8 mouse cellular contexts compared by ENCODE assay signal in the genomic region with DNA sequence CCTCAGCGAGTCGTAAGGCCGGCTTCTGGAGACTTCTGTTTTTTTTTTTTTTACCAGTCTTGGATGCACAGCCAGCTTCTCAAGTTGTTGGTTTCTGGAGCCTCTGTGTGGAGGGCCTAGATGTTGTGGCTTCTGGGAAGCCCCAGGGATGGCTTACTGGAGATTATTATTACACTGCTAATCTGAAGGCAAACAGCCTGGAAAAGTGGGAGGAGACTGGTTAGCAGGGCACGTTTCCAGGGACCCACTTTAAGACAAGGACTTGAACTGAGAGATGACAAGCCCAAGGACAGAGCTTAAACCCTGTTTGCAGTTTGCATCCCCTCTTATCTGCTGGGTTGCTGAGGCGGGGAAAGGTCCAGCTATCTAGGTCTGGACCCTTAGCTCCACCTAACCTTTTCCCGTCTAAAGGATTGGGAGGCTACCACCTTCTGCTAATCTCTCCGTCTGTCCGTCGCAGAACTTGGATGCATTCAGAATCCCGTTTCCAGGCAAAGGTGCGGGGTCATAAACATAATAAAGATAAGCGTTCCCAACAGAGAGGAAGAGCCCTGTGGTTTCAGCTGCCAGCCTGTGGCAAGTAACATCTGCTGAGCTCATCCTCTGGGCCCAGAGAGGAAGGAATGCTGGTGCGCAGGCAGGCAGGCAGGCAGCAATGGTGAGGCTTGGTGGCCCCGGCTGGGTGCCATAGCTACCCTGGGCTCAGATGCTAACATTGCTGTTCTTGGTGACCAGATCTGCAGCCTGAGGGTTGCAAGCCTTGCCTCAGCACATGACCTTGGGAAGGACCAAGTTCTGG. TPM values are rescaled to one million over a fixed set of nuclear protein-coding genes. Genes with fewer than 3 reads are reported as not detected.
DNase-seq lines count a peak whose midpoint lies in the region; ATAC-seq and TF ChIP-seq lines count a peak whose summit lies in the region.

No protein-coding gene starts in this region.

- in situ Hi-C loops in ES-E14 (cut with MboI; ENCODE audit: low sequenced_read_pairs in 2 of 2, unreplicated experiment in 2 of 2), result no loop called here

- no peak for DNase-seq in kidney, adult 11 months
- no peak for DNase-seq in ES-E14 (ENCODE audit: low read depth, low spot score)
- DNase-seq in urinary bladder, postnatal 14 days (ENCODE audit: low spot score), result no peak
- no peak for DNase-seq in natural killer cell, adult 2 months (ENCODE audit: low spot score in 2 of 2)
- DNase-seq in left cerebral cortex, adult 8-10 months (ENCODE audit: low spot score in 2 of 2), result no peak

- 0 out of 2 replicates have a peak, but pooled peaks cover 4% of the 10 kb centered on the region for H3K27me3 ChIP-seq in kidney, embryonic 15.5 days
- no peaks in the 10 kb centered on the region; the same call in 1 of the 2 replicates for H3K27me3 ChIP-seq in embryonic facial prominence, embryonic 12.5 days

- 45% methylated on average over 14 of the region's 14 CpGs for WGBS in kidney, embryonic 15.5 days
- WGBS in embryonic facial prominence, embryonic 12.5 days, result 28% methylated on average over 14 of the region's 14 CpGs

- H3K27ac ChIP-seq in kidney, embryonic 15.5 days, result peak overlapping the region; percentile 90
- peak overlapping the region; percentile 93 for H3K27ac ChIP-seq in ES-E14 (ENCODE audit: insufficient read depth, low read depth, low read length, poor library complexity, severe bottlenecking)
- peak overlapping the region; percentile 86 for H3K27ac ChIP-seq in embryonic facial prominence, embryonic 12.5 days

- H3K4me1 ChIP-seq in kidney, embryonic 15.5 days, result peaks cover 52% of the 10 kb centered on the region
- peaks cover 32 to 53% of the 10 kb centered on the region in 2 experiments for H3K4me1 ChIP-seq in ES-E14 (ENCODE audit: control insufficient read depth in 2 of 2, insufficient read depth in 2 of 2, low read length in 2 of 2, poor library complexity in 1 of 2)
- H3K4me1 ChIP-seq in embryonic facial prominence, embryonic 12.5 days, result peaks cover 36% of the 10 kb centered on the region

- H3K4me3 ChIP-seq in kidney, embryonic 15.5 days (replicated peaks), result no peak overlapping the region
- no peak overlapping the region for H3K4me3 ChIP-seq in ES-E14 (ENCODE audit: insufficient read depth in 1 of 2, low read depth in 1 of 2, low read length in 2 of 2, poor library complexity in 1 of 2, severe bottlenecking in 1 of 2)
- H3K4me3 ChIP-seq in embryonic facial prominence, embryonic 12.5 days, result no peak overlapping the region

- no peak overlapping the region for H3K4me2 ChIP-seq in kidney, embryonic 15.5 days
- H3K4me2 ChIP-seq in embryonic facial prominence, embryonic 12.5 days (replicated peaks), result no peak overlapping the region

- no peak overlapping the region for H3K9ac ChIP-seq in kidney, embryonic 15.5 days
- peak overlapping the region; percentile 34 for H3K9ac ChIP-seq in ES-E14 (ENCODE audit: insufficient read depth, low read depth, low read length, poor library complexity, severe bottlenecking)
- no peak overlapping the region for H3K9ac ChIP-seq in embryonic facial prominence, embryonic 12.5 days

- ATAC-seq in kidney, embryonic 15.5 days (replicated peaks; ENCODE audit: low FRiP score), result no peak
- no peak for ATAC-seq in embryonic facial prominence, embryonic 12.5 days (ENCODE audit: insufficient number of reproducible peaks, insufficient read depth, low FRiP score, low TSS enrichment)
- ATAC-seq in megakaryocyte progenitor cell, adult 5-6 weeks (replicated peaks; ENCODE audit: poor library complexity), result peak; percentile 54

- H3K36me3 ChIP-seq in kidney, embryonic 15.5 days, result no peaks in the 10 kb centered on the region
- no peaks in the 10 kb centered on the region for H3K36me3 ChIP-seq in ES-E14 (ENCODE audit: control insufficient read depth, insufficient read depth, low read length, poor library complexity, severe bottlenecking)
- H3K36me3 ChIP-seq in embryonic facial prominence, embryonic 12.5 days, result no peaks in the 10 kb centered on the region

- no peaks in the 10 kb centered on the region for H3K9me3 ChIP-seq in kidney, embryonic 15.5 days (replicated peaks)
- H3K9me3 ChIP-seq in ES-E14 (ENCODE audit: control insufficient read depth, insufficient read depth, low read depth, low read length), result no peaks in the 10 kb centered on the region
- no peaks in the 10 kb centered on the region for H3K9me3 ChIP-seq in embryonic facial prominence, embryonic 12.5 days

TF ChIP-seq in ES-E14, 5 proteins besides CTCF, POLR2A, EP300 and RAD21:
- TF ChIP-seq ZC3H11A (IDR thresholded peaks at IDR 0.05; ENCODE audit: borderline replicate concordance, low read depth, low read length) (no peak), MAFK (IDR thresholded peaks at IDR 0.05; ENCODE audit: insufficient read depth, low read depth, low read length) (no peak), CHD2 (IDR thresholded peaks at IDR 0.05; ENCODE audit: low read depth, low read length) (no peak), HCFC1 (IDR thresholded peaks at IDR 0.05; ENCODE audit: borderline replicate concordance, insufficient read depth, low read length) (no peak), ZNF384 (IDR thresholded peaks at IDR 0.05; ENCODE audit: low read depth, low read length) (no peak)

RNA-seq across cellular contexts. Expression of a gene that starts 4.7 kb away (rescaled TPM):
- polyA plus RNA-seq in kidney, embryonic 15.5 days (2015; fragmentation: Nextera tagmentation; extraction: Ambion mirVana), result 14.1 and 15.2 TPM in 2 replicates
- 69.8 and 78.6 TPM in 2 replicates for total RNA-seq in ES-E14 (2012; rRNA removed)
- 18.4 and 19.3 TPM in 2 replicates for polyA plus RNA-seq in embryonic facial prominence, embryonic 12.5 days (2016; fragmentation: Nextera tagmentation; extraction: Ambion mirVana)
- total RNA-seq in megakaryocyte progenitor cell, adult 5-6 weeks (2015), result 0.76 and 0.96 TPM in 2 replicates
- total RNA-seq in megakaryocyte progenitor cell, adult 5-6 weeks (2017), result 0.79 and 1.1 TPM in 2 replicates
- total RNA-seq in left cerebral cortex, adult 8-10 months (2022), result 1 to 10 TPM; 3.1 to 7.5 (median 3.6) TPM

RNA-seq across cellular contexts. Expression of a gene that starts 11.6 kb away (rescaled TPM):
- 34.1 and 38.9 TPM in 2 replicates for polyA plus RNA-seq in kidney, embryonic 15.5 days (2015; fragmentation: Nextera tagmentation; extraction: Ambion mirVana)
- 95.2 and 101 TPM in 2 replicates for total RNA-seq in ES-E14 (2012; rRNA removed)
- polyA plus RNA-seq in embryonic facial prominence, embryonic 12.5 days (2016; fragmentation: Nextera tagmentation; extraction: Ambion mirVana), result 43.0 and 46.2 TPM in 2 replicates
- 13.0 and 14.7 TPM in 2 replicates for total RNA-seq in megakaryocyte progenitor cell, adult 5-6 weeks (2015)
- 15.6 and 18.7 TPM in 2 replicates for total RNA-seq in megakaryocyte progenitor cell, adult 5-6 weeks (2017)
- 10 to 100 TPM; 77.9 to 92.4 (median 82.4) TPM for total RNA-seq in left cerebral cortex, adult 8-10 months (2022)
